Mouse (Mus musculus) gastrocnemius, postnatal 4 days (tissue): ENCODE results near the gene Il31ra. TPM values are rescaled to one million over a fixed set of nuclear protein-coding genes. Genes with fewer than 3 reads are reported as not detected.
A peak's percentile ranks its signal among the peaks of the same experiment; 100 is the strongest.
"Not testable (repeated sequence)": the region's sequence is repeated elsewhere in the genome, so short reads cannot be mapped to it uniquely, and the experiment has no call there.

ENCODE experiments used
- DNase-seq, 2 experiments: peaks; one replicate each; pipeline ENCODE4 v3.0.0; 2021 to 2022; ENCODE audit warnings: low spot score in 2 of 2, mixed read lengths in 2 of 2
- long read RNA-seq, 2 experiments: library from polyadenylated mRNA; stranded (forward); transcript quantifications; one replicate each; pipeline ENCODE4 v2.0.0; 2021
- total RNA-seq, 2 experiments: library from RNA; stranded (reverse); gene quantifications; 2 replicates each; pipeline ENCODE4 v1.2.3; 2021

The Il31ra gene
- total RNA-seq = under 1 TPM; 0.52 TPM
- long read RNA-seq, experiment 1, partial matches to known transcripts = 0 of 1 reads
- long read RNA-seq, experiment 1, other reads (novel, unspliced or antisense) = 1 of 1 reads
- long read RNA-seq, experiment 2, partial matches to known transcripts = 0 of 2 reads
- long read RNA-seq, experiment 2, other reads (novel, unspliced or antisense) = 2 of 2 reads

- not testable (repeated sequence) for DNase-seq
Observed at GRCm38 (mm10) chr13:112594260-112594659, at the start of gene Il31ra. Gene Il31ra (minus strand): TSS chr13:112594360.

GRCm38 (mm10) chr13:112642897-112643296, 48.7 kb upstream of the Il31ra start:
- DNase-seq = no peak

- no peak for DNase-seq
Observed at GRCm38 (mm10) chr13:112639111-112639510, 45.0 kb upstream of the Il31ra start.

GRCm38 (mm10) chr13:112636498-112636897, 42.3 kb upstream of the Il31ra start:
- no peak for DNase-seq

- no peak for DNase-seq
Observed at GRCm38 (mm10) chr13:112635174-112635837, 41.1 kb upstream of the Il31ra start.

- DNase-seq = no peak
Observed at GRCm38 (mm10) chr13:112625566-112625965, 31.4 kb upstream of the Il31ra start.

- DNase-seq = no peak
Observed at GRCm38 (mm10) chr13:112624622-112625021, 30.5 kb upstream of the Il31ra start.

- no peak for DNase-seq
Observed at GRCm38 (mm10) chr13:112623656-112624055, 29.5 kb upstream of the Il31ra start.

GRCm38 (mm10) chr13:112621592-112621991, 27.4 kb upstream of the Il31ra start:
- no peak for DNase-seq

GRCm38 (mm10) chr13:112608606-112609005, 14.4 kb upstream of the Il31ra start:
- no peak for DNase-seq

GRCm38 (mm10) chr13:112604411-112604810, 10.3 kb upstream of the Il31ra start:
- no peak for DNase-seq

- DNase-seq = no peak
Observed at GRCm38 (mm10) chr13:112603839-112604238, 9.7 kb upstream of the Il31ra start.

GRCm38 (mm10) chr13:112602607-112603006, 8.4 kb upstream of the Il31ra start:
- no peak for DNase-seq

- DNase-seq = no peak
Observed at GRCm38 (mm10) chr13:112590254-112590653, 3.9 kb downstream of the Il31ra start.

GRCm38 (mm10) chr13:112589625-112590024, 4.5 kb downstream of the Il31ra start:
- DNase-seq = no peak

GRCm38 (mm10) chr13:112584556-112585237, 9.5 kb downstream of the Il31ra start:
- DNase-seq = no peak

- DNase-seq = no peak
Observed at GRCm38 (mm10) chr13:112582291-112582690, 11.9 kb downstream of the Il31ra start.

GRCm38 (mm10) chr13:112581796-112582195, 12.4 kb downstream of the Il31ra start:
- no peak for DNase-seq

- no peak for DNase-seq
Observed at GRCm38 (mm10) chr13:112580590-112581320, 13.4 kb downstream of the Il31ra start.

- DNase-seq = peak; percentile 99 to 100
Observed at GRCm38 (mm10) chr13:112578041-112578440, 16.1 kb downstream of the Il31ra start.

- DNase-seq = no peak
Observed at GRCm38 (mm10) chr13:112573800-112574199, 20.4 kb downstream of the Il31ra start.

- DNase-seq = no peak
Observed at GRCm38 (mm10) chr13:112570768-112571167, 23.4 kb downstream of the Il31ra start.
